In the genomic region with DNA sequence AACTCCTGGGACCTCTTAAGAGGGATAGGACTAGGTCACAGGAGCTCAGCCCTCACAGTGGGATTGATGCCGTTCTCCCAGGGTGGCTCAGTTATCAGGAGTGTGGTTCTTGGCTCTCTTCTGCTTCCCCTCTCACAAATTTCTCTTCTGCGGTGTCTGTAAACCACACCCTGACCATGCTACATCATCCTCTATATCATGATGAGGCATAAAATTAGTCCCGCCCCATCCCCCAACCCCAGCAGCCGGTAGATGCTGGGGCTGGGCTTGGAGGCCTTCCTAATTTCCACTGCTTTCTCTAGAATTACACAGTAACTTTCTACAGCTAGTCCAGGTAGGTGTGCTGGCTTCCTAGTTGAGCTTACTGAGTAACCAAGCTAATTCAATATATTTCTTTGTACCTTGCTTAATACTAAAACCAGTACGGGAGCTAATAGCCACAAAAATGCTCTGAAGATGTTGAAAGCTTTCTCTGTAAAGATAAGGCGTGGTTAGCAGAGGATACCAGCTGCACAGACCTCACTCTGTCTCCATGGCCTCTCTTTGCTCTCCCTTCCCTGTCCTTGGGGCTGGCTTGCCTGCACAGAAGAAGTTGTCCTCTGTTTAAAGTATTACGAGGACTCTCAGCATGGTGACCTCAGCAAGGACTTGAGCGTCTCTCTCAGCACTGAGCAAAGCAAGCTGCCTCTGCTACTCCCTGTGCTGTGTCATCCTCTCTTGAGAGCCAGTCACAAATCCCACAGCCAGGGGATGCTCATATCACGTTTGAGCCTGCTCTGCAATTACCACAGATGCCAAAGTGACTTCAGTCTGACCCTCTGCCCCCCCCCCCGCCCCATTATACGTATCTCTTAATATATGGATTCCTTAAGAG, we compare ENCODE assay signal across 11 mouse cellular contexts. TPM values are rescaled to one million over a fixed set of nuclear protein-coding genes. Genes with fewer than 3 reads are reported as not detected.
DNase-seq lines count a peak whose midpoint lies in the region; ATAC-seq and TF ChIP-seq lines count a peak whose summit lies in the region.
"Had no signal": no experiment of that assay in that cellular context is flagged by ENCODE, and none has a peak within 500 bp of the region (broad histone marks: within the 10 kb centered on the region; RNA-seq: fewer than 3 reads in every experiment).

No protein-coding gene starts in this region.

- no peak overlapping the region for H3K4me3 ChIP-seq in kidney, embryonic 14.5 days (ENCODE audit: low read length)
- H3K4me3 ChIP-seq in MEL (ENCODE audit: control insufficient read depth in 1 of 2, insufficient read depth in 1 of 2, low read depth in 2 of 2, low read length in 2 of 2) = peak overlapping the region; percentile 41 to 46
- no peak overlapping the region for H3K4me3 ChIP-seq in gastrocnemius, adult 2 months

- no peak for TF ChIP-seq RAD21 in MEL (IDR thresholded peaks at IDR 0.05; ENCODE audit: low read depth, low read length)

- peaks cover 3% of the 10 kb centered on the region; the same call in 1 of the 2 replicates for H3K27me3 ChIP-seq in kidney, embryonic 14.5 days (ENCODE audit: control insufficient read depth, insufficient read depth, low read length)
- H3K27me3 ChIP-seq in MEL (ENCODE audit: control insufficient read depth in 1 of 2, insufficient read depth in 2 of 2, low read length in 2 of 2) = no peaks in the 10 kb centered on the region

- no peaks in the 10 kb centered on the region for H3K9me3 ChIP-seq in kidney, embryonic 14.5 days (ENCODE audit: control insufficient read depth, low read length)
- H3K9me3 ChIP-seq in MEL (replicated peaks; ENCODE audit: insufficient read depth, low read length) = no peaks in the 10 kb centered on the region

- no peak overlapping the region for H3K9ac ChIP-seq in kidney, embryonic 14.5 days (ENCODE audit: low read depth, low read length)
- H3K9ac ChIP-seq in MEL (ENCODE audit: control insufficient read depth, low read depth, low read length, poor library complexity, severe bottlenecking) = peak overlapping the region; percentile 39

- H3K79me2 ChIP-seq in MEL (ENCODE audit: control insufficient read depth, insufficient read depth, low read length, poor library complexity) = peaks cover 12% of the 10 kb centered on the region

- H3K4me1 ChIP-seq in kidney, embryonic 14.5 days (ENCODE audit: control insufficient read depth, insufficient read depth, low read length) = peaks cover 7% of the 10 kb centered on the region; the same call in 1 of the 2 replicates
- peaks cover 8 to 22% of the 10 kb centered on the region in 2 experiments for H3K4me1 ChIP-seq in MEL (ENCODE audit: control insufficient read depth in 1 of 2, insufficient read depth in 2 of 2, low read length in 2 of 2)

- TF ChIP-seq CTCF in MEL (IDR thresholded peaks at IDR 0.05 in 2 of 3, conservative IDR thresholded peaks at IDR 0.05 in 1 of 3; ENCODE audit: control insufficient read depth in 1 of 3, insufficient read depth in 1 of 3, low read depth in 2 of 3, low read length in 3 of 3, poor library complexity in 1 of 3, severe bottlenecking in 1 of 3) = no peak
- TF ChIP-seq CTCF in gastrocnemius, adult 2 months (IDR thresholded peaks at IDR 0.05) = no peak

- 42% methylated on average over 11 of the region's 11 CpGs for WGBS in kidney, embryonic 14.5 days

- intact Hi-C loops in left cerebral cortex, postnatal 10 days (cut with DNase I) = no loop called here
- intact Hi-C loops in gastrocnemius, adult 2 months (cut with DNase I) = no loop called here

- no peak overlapping the region for H3K4me2 ChIP-seq in kidney, embryonic 14.5 days (replicated peaks; ENCODE audit: low read depth, low read length)

- no peak overlapping the region for H3K27ac ChIP-seq in kidney, embryonic 14.5 days (ENCODE audit: low read depth, low read length)
- H3K27ac ChIP-seq in MEL (ENCODE audit: control insufficient read depth, low read depth, low read length) = peak overlapping the region; percentile 65
- H3K27ac ChIP-seq in gastrocnemius, adult 2 months = no peak overlapping the region

- DNase-seq in kidney, adult 9 months = peak; percentile 23
- DNase-seq in MEL (ENCODE audit: low read depth, low spot score) (peak; percentile 95), adipocyte (ENCODE audit: low spot score) (no peak)
- DNase-seq in c-Kit-positive CD71-negative TER-119-negative erythroid progenitor cells, embryonic 14.5 days (ENCODE audit: low read depth) = peak; percentile 58
- no peak for DNase-seq in left cerebral cortex, postnatal 10 days (ENCODE audit: extremely low spot score in 1 of 2, low spot score in 2 of 2)
- no peak for DNase-seq in gastrocnemius, adult 2 months
- DNase-seq: gastrocnemius, postnatal 25 days; heart, postnatal 36 days; lung, adult 2 months had no signal

- ATAC-seq in kidney, embryonic 14.5 days (ENCODE audit: low FRiP score, low TSS enrichment) = no peak
- peak; percentile 72 for ATAC-seq in megakaryocyte, adult 5-6 weeks (ENCODE audit: poor library complexity, severe bottlenecking)

- no peaks in the 10 kb centered on the region for H3K36me3 ChIP-seq in kidney, embryonic 14.5 days (ENCODE audit: control insufficient read depth, insufficient read depth, low read length)
- peaks cover 0 to 15% of the 10 kb centered on the region in 2 experiments; a peak in 2 of 4 replicates for H3K36me3 ChIP-seq in MEL (ENCODE audit: control insufficient read depth in 1 of 2, insufficient read depth in 2 of 2, low read length in 2 of 2)

- TF ChIP-seq EP300 in MEL (IDR thresholded peaks at IDR 0.05; ENCODE audit: low read depth in 1 of 2, low read length in 2 of 2) = peak; percentile 50 to 66; a peak in 3 of 4 replicates

- peak in 1 of 2 experiments; percentile 40; a peak in 1 of 4 replicates for TF ChIP-seq POLR2A in MEL (IDR thresholded peaks at IDR 0.05; ENCODE audit: control insufficient read depth in 1 of 2, insufficient read depth in 1 of 2, low read depth in 1 of 2, low read length in 2 of 2, poor library complexity in 1 of 2)

TF ChIP-seq in MEL, 35 proteins besides CTCF, POLR2A, EP300 and RAD21 (continues in another document):
- peak; percentile 49 for TF ChIP-seq TBP (IDR thresholded peaks at IDR 0.05; ENCODE audit: low read depth, low read length)
- no peak for TF ChIP-seq NELFE (IDR thresholded peaks at IDR 0.05; ENCODE audit: low read depth, low read length)
- TF ChIP-seq SIN3A (IDR thresholded peaks at IDR 0.05; ENCODE audit: low read length) = peak; percentile 81
- no peak for TF ChIP-seq MYC (IDR thresholded peaks at IDR 0.05; ENCODE audit: low read depth, low read length)
- no peak for TF ChIP-seq JUND (IDR thresholded peaks at IDR 0.05; ENCODE audit: low read depth, low read length)
- no peak; the same call in none of the 2 replicates for TF ChIP-seq MXI1 (IDR thresholded peaks at IDR 0.05; ENCODE audit: low read depth, low read length)
- peak; percentile 51; the same call in 1 of the 2 replicates for TF ChIP-seq TCF12 (IDR thresholded peaks at IDR 0.05; ENCODE audit: low read depth, low read length)
- no peak for TF ChIP-seq ELF1 (IDR thresholded peaks at IDR 0.05; ENCODE audit: low read depth, low read length)
- peak; percentile 23; the same call in 1 of the 2 replicates for TF ChIP-seq MAFK (IDR thresholded peaks at IDR 0.05; ENCODE audit: borderline replicate concordance, low read depth, low read length)
- TF ChIP-seq POLR2AphosphoS5 (IDR thresholded peaks at IDR 0.05; ENCODE audit: borderline replicate concordance, low read depth, low read length) = no peak
- TF ChIP-seq ZNF384 (IDR thresholded peaks at IDR 0.05; ENCODE audit: low read depth, low read length) = no peak
- no peak for TF ChIP-seq MAX (IDR thresholded peaks at IDR 0.05; ENCODE audit: low read length)
- peak; percentile 72 for TF ChIP-seq GATA1 (IDR thresholded peaks at IDR 0.05; ENCODE audit: low read depth, low read length)
- TF ChIP-seq SMC3 (IDR thresholded peaks at IDR 0.05; ENCODE audit: low read depth, low read length) = no peak
- TF ChIP-seq ZC3H11A (IDR thresholded peaks at IDR 0.05; ENCODE audit: low read depth, low read length) = no peak
- TF ChIP-seq USF2 (IDR thresholded peaks at IDR 0.05; ENCODE audit: borderline replicate concordance in 1 of 2, insufficient read depth in 1 of 2, low read depth in 1 of 2, low read length in 2 of 2) = no peak
- no peak for TF ChIP-seq KAT2A (conservative IDR thresholded peaks at IDR 0.05; ENCODE audit: low read depth, low read length)
- no peak for TF ChIP-seq MYB (IDR thresholded peaks at IDR 0.05; ENCODE audit: low read depth, low read length)
- no peak; the same call in 1 of the 2 replicates for TF ChIP-seq CHD2 (IDR thresholded peaks at IDR 0.05; ENCODE audit: low read length)
- peak; percentile 68 for TF ChIP-seq RCOR1 (IDR thresholded peaks at IDR 0.05; ENCODE audit: low read depth, low read length)
- TF ChIP-seq E2F4 (IDR thresholded peaks at IDR 0.05; ENCODE audit: borderline replicate concordance, low read depth, low read length) = no peak
- no peak for TF ChIP-seq ZMIZ1 (IDR thresholded peaks at IDR 0.05; ENCODE audit: low read depth, low read length)
- no peak for TF ChIP-seq GABPA (IDR thresholded peaks at IDR 0.05; ENCODE audit: low read depth, low read length)
- TF ChIP-seq ZKSCAN1 (IDR thresholded peaks at IDR 0.05; ENCODE audit: low read depth, low read length) = no peak
- no peak for TF ChIP-seq UBTF (IDR thresholded peaks at IDR 0.05; ENCODE audit: borderline replicate concordance, insufficient read depth, low read depth, low read length)
- TF ChIP-seq ETS1 (IDR thresholded peaks at IDR 0.05; ENCODE audit: low read depth, low read length) = peak; percentile 92

RNA-seq across cellular contexts. Expression of gene Uck2, which starts 3.8 kb away (rescaled TPM):
- polyA plus RNA-seq in kidney, embryonic 14.5 days (2014; fragmentation: Nextera tagmentation; extraction: Ambion mirVana) = 103 and 104 TPM in 2 replicates
- 191 and 213 TPM in 2 replicates for total RNA-seq in MEL (2012; rRNA removed)
- 100 to 1,000 TPM; 290 to 643 TPM for polyA plus RNA-seq in MEL (2012; ENCODE audit: insufficient read depth in 1 of 2, insufficient read length in 2 of 2, low read depth in 1 of 2, low replicate concordance in 2 of 2, missing spikeins in 1 of 2)
- total RNA-seq in megakaryocyte, adult 5-6 weeks (2015) = 71.2 and 79.5 TPM in 2 replicates
- 75.3 and 77.6 TPM in 2 replicates for total RNA-seq in megakaryocyte, adult 5-6 weeks (2017)
- 10 to 100 TPM; 76.6 to 78.0 TPM for total RNA-seq in left cerebral cortex, postnatal 10 days (2021)
- total RNA-seq in gastrocnemius, adult 2 months (2021) = 10 to 100 TPM; 14.1 to 22.4 TPM

RNA-seq across cellular contexts. Expression of gene Tmco1, which starts 19.3 kb away (rescaled TPM):
- polyA plus RNA-seq in kidney, embryonic 14.5 days (2014; fragmentation: Nextera tagmentation; extraction: Ambion mirVana) = 86.5 and 121 TPM in 2 replicates
- total RNA-seq in MEL (2012; rRNA removed) = 126 and 128 TPM in 2 replicates
- polyA plus RNA-seq in MEL (2012; ENCODE audit: insufficient read depth in 1 of 2, insufficient read length in 2 of 2, low read depth in 1 of 2, low replicate concordance in 2 of 2, missing spikeins in 1 of 2) = 100 to 1,000 TPM in 1 of 2 experiments, not detected in 1; 110 TPM
- 168 and 194 TPM in 2 replicates for total RNA-seq in megakaryocyte, adult 5-6 weeks (2015)
- total RNA-seq in megakaryocyte, adult 5-6 weeks (2017) = 167 and 196 TPM in 2 replicates
- total RNA-seq in left cerebral cortex, postnatal 10 days (2021) = 10 to 100 TPM; 40.3 to 42.0 TPM
- 10 to 100 TPM; 33.2 to 40.4 TPM for total RNA-seq in gastrocnemius, adult 2 months (2021)

Comparison
In these comparisons a context has a peak if more than half of its experiments do, and no peak if none do; other contexts are left out.
1. DNase-seq: peak in kidney, adult 9 months (single experiment), MEL (single experiment) and c-Kit-positive CD71-negative TER-119-negative erythroid progenitor cells, embryonic 14.5 days (single experiment); none in left cerebral cortex, postnatal 10 days (0 of 2), gastrocnemius, adult 2 months (single experiment) and adipocyte (single experiment).
2. H3K4me3 ChIP-seq: peak in MEL (2 of 2); none in kidney, embryonic 14.5 days (single experiment) and gastrocnemius, adult 2 months (single experiment).